Mouse (Mus musculus): ENCODE measurements around the gene Trmt6. TPM values are rescaled to one million over a fixed set of nuclear protein-coding genes. Genes with fewer than 3 reads are reported as not detected.
A peak's percentile ranks its signal among the peaks of the same experiment; 100 is the strongest.

Gene Trmt6
- 2.6 and 3.4 TPM in 2 replicates for polyA plus RNA-seq (2012; ENCODE audit: insufficient read depth, low replicate concordance)

DNA sequence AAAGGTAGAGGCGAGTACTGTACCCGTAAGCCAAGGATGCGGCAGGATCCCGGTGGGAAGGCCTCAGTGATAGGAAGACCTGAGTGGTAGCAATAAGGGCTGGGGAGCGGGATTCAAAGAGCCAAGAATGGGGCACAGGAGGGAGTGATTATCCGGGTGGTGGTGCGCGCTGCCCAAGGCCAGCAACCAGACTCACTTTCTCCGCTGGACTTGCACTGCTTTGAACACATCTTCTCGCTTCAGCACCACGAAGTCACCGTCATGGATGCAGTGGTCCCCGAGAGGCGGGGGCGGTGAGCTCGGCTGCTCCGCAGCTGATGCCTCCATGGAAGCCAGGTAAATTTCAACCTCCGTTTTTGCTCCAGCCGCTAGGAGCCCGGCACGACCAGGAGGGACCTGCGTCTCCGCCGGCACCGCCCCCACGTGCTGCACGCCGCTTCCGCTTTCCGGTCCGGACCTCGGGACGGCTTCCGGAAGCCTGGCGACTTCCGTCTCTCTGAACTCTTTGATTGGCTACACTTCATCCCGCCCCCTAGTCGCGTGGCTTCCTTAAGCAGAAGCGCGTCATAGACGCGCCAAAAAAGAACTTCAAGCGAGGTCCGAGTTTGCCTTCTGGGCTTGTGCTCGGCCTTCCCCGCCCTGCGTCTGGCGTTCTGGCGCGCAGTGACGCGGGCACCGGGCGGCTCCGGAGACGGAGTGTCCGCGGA, at the start of gene Trmt6, which contains the start of gene Mcm8:
TSS of gene Trmt6 (minus strand) at position 448 of the 707 bp plus-strand sequence.
TSS of gene Mcm8 (plus strand) at position 534 of the 707 bp plus-strand sequence.
- peak within 1 kb of the TSS; percentile 95 for H3K4me3 ChIP-seq (replicated peaks)
- no peaks in the 10 kb centered on the region for H3K27me3 ChIP-seq (replicated peaks)
- peaks cover 35% of the 10 kb centered on the region for H3K36me3 ChIP-seq (replicated peaks; ENCODE audit: low read length)

GRCm38 (mm10) chr2:132863325-132863724, 47.5 kb upstream of the Trmt6 start:
- Histone ChIP-seq H3K36me3 (replicated peaks; ENCODE audit: low read length) (peaks cover 48% of the 10 kb centered on the region), H3K27me3 (replicated peaks) (no peaks in the 10 kb centered on the region), H3K4me1 (peaks cover 57% of the 10 kb centered on the region), H3K4me3 (replicated peaks) (no peak overlapping the region), H3K9me3 (no peaks in the 10 kb centered on the region)
- TF ChIP-seq FLI1 (IDR thresholded peaks at IDR 0.05; ENCODE audit: low read length) (no peak), GATA1 (IDR thresholded peaks at IDR 0.05; ENCODE audit: borderline replicate concordance, low read length) (no peak)

More for the DNA sequence above, at the start of gene Trmt6, which contains the start of gene Mcm8:
- no peak for TF ChIP-seq GATA1 (IDR thresholded peaks at IDR 0.05; ENCODE audit: borderline replicate concordance, low read length)
- TF ChIP-seq FLI1 (IDR thresholded peaks at IDR 0.05; ENCODE audit: low read length): 0 out of 2 replicates have a peak, but pooled peaks have one; percentile 49
- no peaks in the 10 kb centered on the region for H3K9me3 ChIP-seq
- peaks cover 30% of the 10 kb centered on the region for H3K4me1 ChIP-seq

GRCm38 (mm10) chr2:132861456-132861855, 45.6 kb upstream of the Trmt6 start:
- Histone ChIP-seq H3K9me3 (no peaks in the 10 kb centered on the region), H3K4me1 (peaks cover 54% of the 10 kb centered on the region), H3K4me3 (replicated peaks) (no peak overlapping the region), H3K36me3 (replicated peaks; ENCODE audit: low read length) (peaks cover 42% of the 10 kb centered on the region), H3K27me3 (replicated peaks) (no peaks in the 10 kb centered on the region)
- TF ChIP-seq GATA1 (IDR thresholded peaks at IDR 0.05; ENCODE audit: borderline replicate concordance, low read length): no peak
- no peak for TF ChIP-seq FLI1 (IDR thresholded peaks at IDR 0.05; ENCODE audit: low read length)

GRCm38 (mm10) chr2:132860435-132860834, 44.6 kb upstream of the Trmt6 start:
- Histone ChIP-seq H3K27me3 (replicated peaks) (no peaks in the 10 kb centered on the region), H3K4me3 (replicated peaks) (no peak overlapping the region), H3K9me3 (no peaks in the 10 kb centered on the region), H3K36me3 (replicated peaks; ENCODE audit: low read length) (peaks cover 33% of the 10 kb centered on the region), H3K4me1 (peaks cover 64% of the 10 kb centered on the region)
- TF ChIP-seq FLI1 (IDR thresholded peaks at IDR 0.05; ENCODE audit: low read length) (no peak), GATA1 (IDR thresholded peaks at IDR 0.05; ENCODE audit: borderline replicate concordance, low read length) (no peak)

DNA sequence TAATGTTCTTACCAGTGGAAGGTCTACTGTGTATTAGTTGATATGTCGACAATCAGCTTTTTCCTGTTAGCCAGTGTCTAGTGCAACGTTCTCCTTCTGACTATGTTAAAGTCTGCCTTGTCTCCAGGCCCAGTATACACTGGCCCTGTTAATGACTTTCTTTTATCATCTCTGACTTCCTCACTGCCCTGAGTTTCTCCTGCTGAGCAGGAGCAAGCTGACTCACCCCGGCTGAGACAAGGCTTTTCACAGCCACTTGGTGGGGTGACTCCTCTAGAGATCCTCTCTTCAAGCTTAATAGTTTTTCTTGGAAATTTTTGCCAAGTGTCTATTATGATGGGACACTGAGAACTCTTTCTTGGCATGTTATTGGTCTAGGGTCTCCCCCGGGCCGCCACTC, 40.5 kb upstream of the Trmt6 start:
- Histone ChIP-seq H3K4me3 (replicated peaks) (no peak overlapping the region), H3K27me3 (replicated peaks) (no peaks in the 10 kb centered on the region), H3K9me3 (no peaks in the 10 kb centered on the region), H3K4me1 (peaks cover 62% of the 10 kb centered on the region), H3K36me3 (replicated peaks; ENCODE audit: low read length) (peaks cover 31% of the 10 kb centered on the region)
- TF ChIP-seq GATA1 (IDR thresholded peaks at IDR 0.05; ENCODE audit: borderline replicate concordance, low read length) (no peak), FLI1 (IDR thresholded peaks at IDR 0.05; ENCODE audit: low read length) (no peak)

GRCm38 (mm10) chr2:132853051-132853450, 37.2 kb upstream of the Trmt6 start:
- Histone ChIP-seq H3K4me3 (replicated peaks) (no peak overlapping the region), H3K36me3 (replicated peaks; ENCODE audit: low read length) (peaks cover 49% of the 10 kb centered on the region)
- TF ChIP-seq FLI1 (IDR thresholded peaks at IDR 0.05; ENCODE audit: low read length) (no peak), GATA1 (IDR thresholded peaks at IDR 0.05; ENCODE audit: borderline replicate concordance, low read length) (no peak)

GRCm38 (mm10) chr2:132849141-132849540, 33.3 kb upstream of the Trmt6 start:
- H3K4me1 ChIP-seq: peaks cover 45% of the 10 kb centered on the region
- no peaks in the 10 kb centered on the region for H3K27me3 ChIP-seq (replicated peaks)
- peaks cover 49% of the 10 kb centered on the region for H3K36me3 ChIP-seq (replicated peaks; ENCODE audit: low read length)
- H3K4me3 ChIP-seq (replicated peaks): no peak overlapping the region
- no peak for TF ChIP-seq GATA1 (IDR thresholded peaks at IDR 0.05; ENCODE audit: borderline replicate concordance, low read length)
- no peak for TF ChIP-seq FLI1 (IDR thresholded peaks at IDR 0.05; ENCODE audit: low read length)
- no peaks in the 10 kb centered on the region for H3K9me3 ChIP-seq

More at GRCm38 (mm10) chr2:132853051-132853450, 37.2 kb upstream of the Trmt6 start:
- no peaks in the 10 kb centered on the region for H3K9me3 ChIP-seq
- no peaks in the 10 kb centered on the region for H3K27me3 ChIP-seq (replicated peaks)
- peaks cover 52% of the 10 kb centered on the region for H3K4me1 ChIP-seq

GRCm38 (mm10) chr2:132848361-132848760, 32.5 kb upstream of the Trmt6 start:
- Histone ChIP-seq H3K4me1 (peaks cover 45% of the 10 kb centered on the region), H3K9me3 (no peaks in the 10 kb centered on the region), H3K27me3 (replicated peaks) (no peaks in the 10 kb centered on the region), H3K36me3 (replicated peaks; ENCODE audit: low read length) (peaks cover 42% of the 10 kb centered on the region), H3K4me3 (replicated peaks) (peak overlapping the region; percentile 99)
- TF ChIP-seq GATA1 (IDR thresholded peaks at IDR 0.05; ENCODE audit: borderline replicate concordance, low read length) (no peak), FLI1 (IDR thresholded peaks at IDR 0.05; ENCODE audit: low read length) (no peak)

DNA sequence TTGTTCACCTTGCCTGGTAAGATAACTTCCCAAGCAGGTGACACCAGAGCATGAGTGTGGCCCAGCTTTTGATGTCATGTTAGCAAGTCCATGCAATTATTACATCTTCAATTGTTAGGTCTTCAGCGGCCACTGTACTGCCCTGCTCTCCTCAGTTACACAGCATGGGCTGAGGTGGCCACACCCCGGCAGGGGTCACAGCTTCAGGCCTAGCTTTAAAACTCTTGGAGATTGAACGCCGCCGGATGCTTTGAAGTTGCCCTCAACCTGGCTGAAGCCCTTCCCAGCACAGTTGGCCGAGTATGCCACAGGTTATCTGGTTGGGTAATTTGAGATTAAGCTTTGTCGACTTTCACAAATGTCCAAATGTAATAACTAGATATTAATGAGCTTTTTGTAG, 31.7 kb upstream of the Trmt6 start:
- no peaks in the 10 kb centered on the region for H3K9me3 ChIP-seq
- H3K4me1 ChIP-seq: peaks cover 43% of the 10 kb centered on the region
- TF ChIP-seq GATA1 (IDR thresholded peaks at IDR 0.05; ENCODE audit: borderline replicate concordance, low read length) (no peak), FLI1 (IDR thresholded peaks at IDR 0.05; ENCODE audit: low read length) (no peak)
- H3K27me3 ChIP-seq (replicated peaks): no peaks in the 10 kb centered on the region
- H3K4me3 ChIP-seq (replicated peaks): peak overlapping the region; percentile 99
- H3K36me3 ChIP-seq (replicated peaks; ENCODE audit: low read length): peaks cover 40% of the 10 kb centered on the region
